Mouse (Mus musculus): ENCODE data around the gene Ypel5. TPM values are rescaled to one million over a fixed set of nuclear protein-coding genes. Genes with fewer than 3 reads are reported as not detected.

Gene Ypel5
- total and polyA plus RNA-seq, 3 experiments = 8.9 to 16.1 (median 14.3) TPM

DNA sequence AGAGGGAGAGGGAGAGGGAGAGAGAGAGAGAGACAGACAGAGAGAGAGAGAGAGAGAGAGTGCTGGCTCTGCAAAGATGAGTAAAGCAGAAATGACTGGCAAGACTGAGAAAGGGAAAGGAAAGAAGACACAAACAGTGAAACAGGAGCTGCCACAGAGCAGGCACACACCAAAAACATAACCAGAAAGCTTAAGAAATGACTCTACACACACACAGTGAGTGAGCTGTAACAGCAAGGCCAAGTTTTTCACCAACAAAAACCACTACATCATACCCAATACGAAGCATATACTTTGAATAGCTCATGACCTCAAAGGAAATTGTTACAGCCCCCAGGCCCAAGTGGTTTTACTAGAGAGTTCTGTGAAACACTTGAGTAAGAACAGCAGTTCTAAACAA is 14.3 kb upstream of the Ypel5 start:
- Histone ChIP-seq H3K27ac (ENCODE audit: insufficient read depth, low read depth) (no peak overlapping the region), H3K4me1 (ENCODE audit: control insufficient read depth in 1 of 2, insufficient read depth in 2 of 2) (peaks cover 3 to 20% of the 10 kb centered on the region in 2 experiments; a peak in 3 of 4 replicates), H3K9me3 (replicated peaks; ENCODE audit: low read length) (no peaks in the 10 kb centered on the region), H3K27me3 (replicated peaks) (peaks cover 1% of the 10 kb centered on the region), H3K9ac (ENCODE audit: insufficient read depth, low read depth) (no peak overlapping the region), H3K36me3 (replicated peaks in 1 of 2; ENCODE audit: control insufficient read depth in 1 of 2, insufficient read depth in 1 of 2, low read length in 1 of 2) (no peaks in the 10 kb centered on the region), H3K4me2 (ENCODE audit: insufficient read depth, low read depth, poor library complexity, severe bottlenecking) (no peak overlapping the region; the same call in 1 of the 2 replicates), H3K4me3 (replicated peaks in 1 of 3; ENCODE audit: low read depth in 2 of 3, low read length in 2 of 3, poor library complexity in 1 of 3) (no peak overlapping the region), H3K79me2 (replicated peaks; ENCODE audit: control insufficient read depth, extremely low read depth, insufficient read depth, poor library complexity, severe bottlenecking) (no peaks in the 10 kb centered on the region)
- peak; percentile 53 for DNase-seq (ENCODE audit: extremely low read depth)
- dilution Hi-C loops (cut with MboI; ENCODE audit: extremely low pct_ligation_motif_present, extremely low pct_unique_long_range_greater_than_20kb, low sequenced_read_pairs) = no loop called here
- in situ Hi-C loops (cut with MboI; ENCODE audit: low pct_ligation_motif_present, low pct_unique_long_range_greater_than_20kb, low sequenced_read_pairs) = no loop called here
- TF ChIP-seq CTCF (conservative IDR thresholded peaks at IDR 0.05 in 1 of 2, IDR thresholded peaks at IDR 0.05 in 1 of 2; ENCODE audit: low read depth in 2 of 2, low read length in 2 of 2) (no peak), RAD21 (IDR thresholded peaks at IDR 0.05; ENCODE audit: low read depth, low read length) (no peak), E2F4 (IDR thresholded peaks at IDR 0.05; ENCODE audit: insufficient replicate concordance, low read depth, low read length) (no peak), BHLHE40 (IDR thresholded peaks at IDR 0.05; ENCODE audit: low read depth, low read length) (peak; percentile 72), MXI1 (IDR thresholded peaks at IDR 0.05; ENCODE audit: low read depth, low read length) (no peak), POLR2A (IDR thresholded peaks at IDR 0.05; ENCODE audit: low read depth, low read length) (no peak), UBTF (IDR thresholded peaks at IDR 0.05; ENCODE audit: low read depth, low read length) (no peak), USF1 (IDR thresholded peaks at IDR 0.05; ENCODE audit: low read depth, low read length) (no peak), ZNF384 (IDR thresholded peaks at IDR 0.05; ENCODE audit: low read depth, low read length) (no peak), JUN (IDR thresholded peaks at IDR 0.05; ENCODE audit: insufficient read depth, low read depth, low read length) (peak; percentile 49; the same call in 1 of the 2 replicates), ETS1 (conservative IDR thresholded peaks at IDR 0.05; ENCODE audit: low read depth, low read length) (peak; percentile 67), MAZ (IDR thresholded peaks at IDR 0.05; ENCODE audit: low read depth, low read length) (no peak), MEF2A (IDR thresholded peaks at IDR 0.05; ENCODE audit: borderline replicate concordance, low read depth, low read length) (peak; percentile 60; the same call in 1 of the 2 replicates), MAFK (IDR thresholded peaks at IDR 0.05; ENCODE audit: insufficient replicate concordance, low read length) (peak; percentile 76; the same call in 1 of the 2 replicates), POLR2AphosphoS2 (IDR thresholded peaks at IDR 0.05; ENCODE audit: low read depth, low read length) (no peak), IRF4 (IDR thresholded peaks at IDR 0.05; ENCODE audit: low read depth, low read length) (peak; percentile 82), MAX (IDR thresholded peaks at IDR 0.05; ENCODE audit: low read length) (no peak), NELFE (IDR thresholded peaks at IDR 0.05; ENCODE audit: low read depth, low read length) (no peak), CHD2 (IDR thresholded peaks at IDR 0.05; ENCODE audit: low read length) (no peak), ELF1 (IDR thresholded peaks at IDR 0.05; ENCODE audit: low read depth, low read length) (no peak), EP300 (IDR thresholded peaks at IDR 0.05; ENCODE audit: low read length) (peak; percentile 78), TBP (conservative IDR thresholded peaks at IDR 0.05; ENCODE audit: low read depth, low read length) (no peak), JUND (conservative IDR thresholded peaks at IDR 0.05; ENCODE audit: low read depth, low read length) (peak; percentile 53; the same call in 1 of the 2 replicates), HCFC1 (IDR thresholded peaks at IDR 0.05; ENCODE audit: low read depth, low read length) (no peak), RCOR1 (conservative IDR thresholded peaks at IDR 0.05; ENCODE audit: low read depth, low read length) (0 out of 2 replicates have a peak, but pooled peaks have one; percentile 81), SIN3A (IDR thresholded peaks at IDR 0.05; ENCODE audit: low read length) (no peak)
